Mouse (Mus musculus): ENCODE results near the gene Tmprss12. TPM values are rescaled to one million over a fixed set of nuclear protein-coding genes. Genes with fewer than 3 reads are reported as not detected.
"Not testable (repeated sequence)": the region's sequence is repeated elsewhere in the genome, so short reads cannot be mapped to it uniquely, and the experiment has no call there.

Tmprss12 gene
- polyA plus RNA-seq, 1 experiment: not detected

GRCm38 (mm10) chr15:100321134-100321533 lies 40.5 kb downstream of the Tmprss12 start:
- DNase-seq (ENCODE audit: extremely low spot score in 1 of 2, low spot score in 1 of 2): no peak

- DNase-seq (ENCODE audit: extremely low spot score in 1 of 2, low spot score in 1 of 2): peak in 1 of 2 experiments; percentile 41
Measured at GRCm38 (mm10) chr15:100324021-100324591, 43.5 kb downstream of the Tmprss12 start.

DNA sequence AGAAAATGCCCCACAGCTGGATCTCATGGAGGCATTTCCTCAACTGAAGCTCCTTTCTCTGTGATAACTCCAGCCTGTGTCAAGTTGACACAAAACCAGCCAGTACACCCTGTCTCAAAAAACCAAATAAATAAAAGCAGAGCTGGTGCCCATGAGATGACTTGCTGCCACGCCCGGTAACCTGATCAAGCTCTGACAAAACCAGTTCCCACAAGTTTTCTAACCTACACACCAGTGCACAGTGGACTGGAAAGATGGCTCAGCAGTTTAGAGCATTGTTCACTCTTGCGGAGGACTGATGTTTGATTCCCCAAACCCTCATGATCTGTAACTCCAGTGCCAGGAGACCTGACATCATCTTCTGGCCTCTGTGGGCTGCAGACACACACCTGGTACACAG lies 44.6 kb downstream of the Tmprss12 start:
- no peak for DNase-seq (ENCODE audit: extremely low spot score in 1 of 2, low spot score in 1 of 2)

DNA sequence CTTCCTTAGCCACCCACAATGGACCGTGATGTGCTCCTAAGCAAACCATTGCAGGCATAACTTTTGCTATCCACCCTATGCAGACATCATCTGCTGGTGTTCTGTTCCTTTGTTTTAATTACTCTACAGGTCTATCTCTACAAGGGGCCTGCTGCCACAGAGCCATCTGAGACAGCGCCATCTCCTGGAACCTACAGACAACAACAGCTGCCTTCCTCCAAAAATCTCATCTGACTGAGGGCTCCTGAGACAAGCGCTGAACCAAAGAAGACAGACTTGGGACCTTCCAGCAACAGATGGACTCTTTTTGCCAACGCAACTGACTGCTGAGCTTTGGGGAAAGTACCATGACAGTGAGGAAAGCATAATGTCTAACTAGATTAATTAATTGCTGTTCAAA lies 47.5 kb downstream of the Tmprss12 start:
- not testable (repeated sequence) for DNase-seq (ENCODE audit: extremely low spot score in 1 of 2, low spot score in 1 of 2)

DNA sequence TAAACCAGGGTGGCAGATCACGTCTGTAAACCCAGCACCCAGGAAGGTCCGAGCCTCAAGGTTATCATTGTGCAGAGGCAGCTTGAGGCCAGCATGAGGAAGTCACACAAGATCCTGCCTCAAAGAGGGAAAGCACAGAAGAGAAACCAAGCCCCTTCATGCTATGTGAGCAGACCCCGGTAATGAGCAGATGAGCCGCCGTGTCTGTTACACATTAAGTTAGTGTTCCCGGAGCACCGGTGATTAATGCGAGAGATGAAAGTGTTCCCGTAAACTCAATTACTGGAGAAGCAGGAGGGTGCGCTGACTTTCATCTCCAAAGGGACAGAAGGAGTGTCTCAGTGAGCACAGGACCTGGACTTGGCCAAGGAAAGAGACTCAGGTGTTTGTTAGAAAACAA lies 48.7 kb downstream of the Tmprss12 start:
- DNase-seq (ENCODE audit: extremely low spot score in 1 of 2, low spot score in 1 of 2): not testable (repeated sequence)

DNA sequence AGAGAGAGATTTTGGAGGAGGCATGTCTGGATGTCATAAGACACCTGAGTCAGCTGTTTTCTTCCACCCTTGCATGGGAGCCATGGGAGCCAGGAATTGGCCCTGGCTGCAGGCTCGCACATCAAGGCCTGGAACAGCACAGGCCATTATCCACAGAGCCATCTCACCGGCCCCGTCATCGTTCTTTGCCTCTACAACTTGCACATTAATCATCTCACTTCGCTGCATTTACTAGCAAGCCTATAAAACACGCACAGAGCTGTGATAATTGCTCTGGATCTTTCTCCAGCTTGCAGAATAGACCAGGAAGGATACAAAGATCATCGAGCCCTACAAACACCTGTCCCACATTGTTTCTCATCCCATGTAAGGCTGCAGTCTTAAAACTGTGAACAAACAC lies 50.1 kb downstream of the Tmprss12 start:
- DNase-seq (ENCODE audit: extremely low spot score in 1 of 2, low spot score in 1 of 2): no peak

GRCm38 (mm10) chr15:100332077-100332961 lies 51.7 kb downstream of the Tmprss12 start:
- not testable (repeated sequence) for DNase-seq (ENCODE audit: extremely low spot score in 1 of 2, low spot score in 1 of 2)

- DNase-seq (ENCODE audit: extremely low spot score in 1 of 2, low spot score in 1 of 2): no peak
Measured at GRCm38 (mm10) chr15:100334629-100335028, 54.0 kb downstream of the Tmprss12 start, which contains the start of gene Mettl7a3. Mettl7a3 (plus strand) TSS chr15:100334929.

DNA sequence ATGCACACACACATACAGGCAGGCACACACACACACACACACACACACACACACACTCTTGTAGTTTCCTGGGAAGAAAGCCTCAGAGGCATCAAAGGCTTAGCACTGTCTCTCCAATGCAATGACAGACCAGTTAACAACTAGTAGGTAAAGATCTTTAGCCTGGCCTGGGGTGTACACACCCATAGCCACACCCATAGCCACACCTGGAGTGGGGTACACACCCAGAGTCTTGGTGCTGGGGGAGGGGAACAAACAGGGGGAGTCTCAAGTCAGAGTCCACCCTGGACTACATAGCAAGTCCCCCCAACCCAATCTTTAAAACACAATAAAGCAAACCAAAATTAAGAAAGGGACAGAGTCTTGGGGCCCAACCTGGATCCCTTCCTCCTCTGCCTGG lies 56.7 kb downstream of the Tmprss12 start:
- not testable (repeated sequence) for DNase-seq (ENCODE audit: extremely low spot score in 1 of 2, low spot score in 1 of 2)

DNA sequence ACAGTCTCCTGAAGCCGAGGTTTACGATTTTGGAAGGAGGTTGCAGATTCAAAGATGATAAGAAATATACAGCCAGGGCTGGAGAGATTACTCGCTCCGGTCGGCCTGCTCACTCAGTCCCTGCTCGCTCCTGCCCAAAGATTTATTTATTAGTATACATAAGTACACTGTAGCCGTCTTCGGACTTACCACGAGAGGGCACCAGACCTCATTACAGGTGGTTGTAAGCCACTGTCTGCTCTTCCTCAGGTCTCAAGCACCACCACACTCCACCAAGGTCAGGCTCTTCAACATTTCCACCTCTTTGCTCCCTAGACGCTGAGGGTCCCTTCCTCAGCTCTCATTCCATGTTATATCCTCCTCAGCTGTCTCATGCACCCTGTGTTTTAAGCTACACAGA lies 57.2 kb downstream of the Tmprss12 start:
- DNase-seq (ENCODE audit: extremely low spot score in 1 of 2, low spot score in 1 of 2): peak in 1 of 2 experiments; percentile 66

GRCm38 (mm10) chr15:100341314-100341980 lies 60.8 kb downstream of the Tmprss12 start:
- not testable (repeated sequence) for DNase-seq (ENCODE audit: extremely low spot score in 1 of 2, low spot score in 1 of 2)

Other genes with a start within 250 kb of the Tmprss12 start
- gene Dip2b, start 242.2 kb upstream of the Tmprss12 start, polyA plus RNA-seq (2012; rRNA removed): 30.7 and 31.9 TPM in 2 replicates
- 16.2 and 17.8 TPM in 2 replicates for gene Atf1, start 53.0 kb upstream of the Tmprss12 start, polyA plus RNA-seq (2012; rRNA removed)
- gene Mettl7a1, start 23.3 kb downstream of the Tmprss12 start, polyA plus RNA-seq (2012; rRNA removed): 26.3 and 29.0 TPM in 2 replicates
- 0.34 and 0.44 TPM in 2 replicates for gene Mettl7a3, start 54.1 kb downstream of the Tmprss12 start, polyA plus RNA-seq (2012; rRNA removed)
- gene Methig1, start 72.3 kb downstream of the Tmprss12 start, polyA plus RNA-seq (2012; rRNA removed): 0.11 TPM in 1 of 2 replicates, not detected in the other
- not detected in 2 replicates for gene Mettl7a2, start 72.4 kb downstream of the Tmprss12 start, polyA plus RNA-seq (2012; rRNA removed)
- gene Higd1c, start 83.7 kb downstream of the Tmprss12 start, polyA plus RNA-seq (2012; rRNA removed): not detected in 2 replicates
- gene Gm5475, start 141.3 kb downstream of the Tmprss12 start, polyA plus RNA-seq (2012; rRNA removed): 0.06 TPM in 1 of 2 replicates, not detected in the other
- gene Slc11a2, start 144.2 kb downstream of the Tmprss12 start, polyA plus RNA-seq (2012; rRNA removed): 47.1 and 47.7 TPM in 2 replicates
- gene Letmd1, start 188.2 kb downstream of the Tmprss12 start, polyA plus RNA-seq (2012; rRNA removed): 92.5 and 101 TPM in 2 replicates
- gene Csrnp2, start 214.7 kb downstream of the Tmprss12 start, polyA plus RNA-seq (2012; rRNA removed): 23.9 and 24.1 TPM in 2 replicates

All from frontal cortex, adult 2 months (tissue).